Mouse (Mus musculus): ENCODE data around the gene Cabp7. TPM values are rescaled to one million over a fixed set of nuclear protein-coding genes. Genes with fewer than 3 reads are reported as not detected.

Gene Cabp7
- polyA plus RNA-seq, 1 experiment: not detected

DNA sequence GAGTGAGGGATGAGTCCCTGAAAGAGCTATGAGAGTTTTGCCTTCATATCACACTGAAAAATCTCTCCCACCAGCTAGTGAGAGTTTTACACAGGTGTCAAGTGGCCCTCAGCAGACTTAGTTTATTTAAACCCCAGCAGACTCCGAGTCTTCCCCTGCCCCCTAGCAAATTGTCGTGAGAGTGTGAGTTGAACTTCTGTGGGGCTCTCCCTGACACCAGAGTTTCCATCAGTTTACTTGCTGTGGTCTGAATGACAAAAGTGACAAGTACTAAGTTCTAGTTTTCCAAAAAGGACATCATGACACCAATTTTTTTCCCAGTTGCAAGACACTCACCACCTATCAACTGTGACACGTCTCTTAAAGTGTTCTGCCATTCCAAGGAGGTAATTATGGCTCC is 58.7 kb downstream of the Cabp7 start:
- Histone ChIP-seq H3K9me3 (ENCODE audit: control insufficient read depth, low read length) (no peaks in the 10 kb centered on the region), H3K4me3 (replicated peaks) (no peak overlapping the region), H3K36me3 (ENCODE audit: control insufficient read depth) (peaks cover 22% of the 10 kb centered on the region), H3K27me3 (ENCODE audit: control insufficient read depth) (peaks cover 2% of the 10 kb centered on the region; the same call in 1 of the 2 replicates), H3K4me1 (ENCODE audit: control insufficient read depth) (peaks cover 2% of the 10 kb centered on the region)
- TF ChIP-seq GATA1 (IDR thresholded peaks at IDR 0.05; ENCODE audit: low read length): no peak
- TF ChIP-seq TAL1 (IDR thresholded peaks at IDR 0.05; ENCODE audit: low read length): no peak

- Histone ChIP-seq H3K4me1 (ENCODE audit: control insufficient read depth) (peaks cover 2% of the 10 kb centered on the region), H3K9me3 (ENCODE audit: control insufficient read depth, low read length) (no peaks in the 10 kb centered on the region), H3K4me3 (replicated peaks) (no peak overlapping the region), H3K36me3 (ENCODE audit: control insufficient read depth) (peaks cover 30% of the 10 kb centered on the region), H3K27me3 (ENCODE audit: control insufficient read depth) (peaks cover 2% of the 10 kb centered on the region; the same call in 1 of the 2 replicates)
- no peak for TF ChIP-seq TAL1 (IDR thresholded peaks at IDR 0.05; ENCODE audit: low read length)
- no peak for TF ChIP-seq GATA1 (IDR thresholded peaks at IDR 0.05; ENCODE audit: low read length)
These were observed 59.6 kb downstream of the Cabp7 start for GRCm38 (mm10) chr11:4687027-4687426.

Other genes with a start within 250 kb of the Cabp7 start
- gene Mtmr3, start 151.9 kb downstream of the Cabp7 start, polyA plus RNA-seq (2012): 3.6 and 4.2 TPM in 2 replicates
- gene Gm11032, start 126.7 kb downstream of the Cabp7 start, polyA plus RNA-seq (2012): not detected in 2 replicates
- gene Ascc2, start 109.0 kb downstream of the Cabp7 start, polyA plus RNA-seq (2012): 4.5 and 5.3 TPM in 2 replicates
- 7.9 and 8.8 TPM in 2 replicates for gene Uqcr10, start 42.4 kb downstream of the Cabp7 start, polyA plus RNA-seq (2012)
- 5.8 and 7.4 TPM in 2 replicates for gene Zmat5, start 42.1 kb downstream of the Cabp7 start, polyA plus RNA-seq (2012)
- 1.5 and 1.6 TPM in 2 replicates for gene Nf2, start 102.8 kb upstream of the Cabp7 start, polyA plus RNA-seq (2012)
- 0.38 and 0.72 TPM in 2 replicates for gene Nipsnap1, start 127.2 kb upstream of the Cabp7 start, polyA plus RNA-seq (2012)
- 0.29 and 0.65 TPM in 2 replicates for gene Thoc5, start 148.5 kb upstream of the Cabp7 start, polyA plus RNA-seq (2012)
- 0.01 and 0.02 TPM in 2 replicates for gene Nefh, start 201.3 kb upstream of the Cabp7 start, polyA plus RNA-seq (2012)
- 17.5 and 18.7 TPM in 2 replicates for gene Ap1b1, start 240.0 kb upstream of the Cabp7 start, polyA plus RNA-seq (2012)